Mouse (Mus musculus): ENCODE data around the gene Aco2.

The Aco2 gene

DNA sequence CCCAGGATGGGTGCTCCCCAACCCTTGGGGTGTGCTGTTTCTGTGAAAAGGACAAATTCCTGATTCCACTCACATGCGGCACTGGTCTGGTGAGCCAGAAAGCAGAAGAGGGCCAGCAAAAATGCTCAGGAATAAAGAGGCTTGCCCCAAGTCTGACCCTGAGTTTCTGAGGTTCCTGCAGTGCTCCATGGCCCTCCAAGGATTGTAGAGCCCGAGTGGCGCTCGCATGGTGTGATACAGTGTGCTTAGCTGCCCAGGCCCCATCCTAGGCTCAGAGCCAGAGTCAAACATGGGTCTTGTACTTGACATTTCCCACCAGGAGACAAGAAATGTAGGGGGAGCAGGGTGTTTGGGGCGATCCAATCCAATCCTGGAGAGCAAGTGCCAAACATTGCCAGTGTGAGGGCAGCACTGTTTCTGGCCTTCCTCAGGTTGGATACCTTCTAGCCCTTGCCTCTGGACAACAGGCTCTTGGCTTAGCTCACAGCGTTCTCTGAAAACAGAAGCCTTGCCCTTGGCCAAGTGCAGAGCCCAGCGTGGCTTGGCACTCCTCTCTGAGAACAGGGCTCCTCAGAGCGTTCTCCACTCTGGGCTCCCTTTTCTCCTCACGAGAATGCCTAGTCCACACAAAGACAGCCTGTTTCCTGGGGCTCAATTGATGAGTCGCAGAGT, 48.6 kb downstream of the Aco2 start:
- DNase-seq = no peak

DNA sequence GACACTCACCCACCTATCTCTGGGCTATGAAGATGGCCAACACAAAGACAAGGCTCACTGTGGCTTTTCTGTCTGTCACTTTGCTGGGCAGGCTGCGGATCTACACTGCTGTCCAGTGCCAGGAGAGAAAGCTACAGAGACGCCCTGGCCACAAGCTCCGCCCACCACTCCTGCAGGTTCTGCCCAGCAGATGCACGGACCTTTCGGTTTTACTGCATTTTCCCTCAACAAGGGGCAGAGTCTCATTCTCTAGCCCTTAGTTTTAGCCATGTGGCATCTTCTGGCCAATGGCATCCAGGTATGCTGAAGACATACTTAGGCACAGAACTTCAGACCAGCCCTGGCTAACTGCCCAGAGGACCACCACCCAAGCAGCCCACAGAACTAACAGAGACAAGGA, 49.1 kb downstream of the Aco2 start:
- no peak for DNase-seq

DNA sequence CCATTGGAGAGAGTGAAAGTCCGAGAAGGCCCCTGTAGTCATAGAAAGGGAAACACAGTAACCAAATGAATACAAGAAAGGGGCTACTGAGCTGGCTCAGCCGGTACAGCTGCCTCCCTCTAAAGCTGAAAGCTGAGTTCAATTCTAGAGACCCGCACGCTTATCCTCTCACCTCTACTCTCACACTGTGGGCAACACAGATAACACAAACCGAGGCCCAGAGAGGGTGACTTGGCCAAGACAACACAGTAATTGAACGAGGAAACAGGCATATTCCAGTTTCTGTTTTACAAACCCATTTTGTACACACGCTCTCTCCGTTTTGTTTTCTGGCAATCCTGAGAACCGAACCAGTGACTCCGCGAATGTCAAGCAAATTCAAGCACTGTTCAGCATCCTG, 52.8 kb downstream of the Aco2 start:
- DNase-seq = no peak

DNA sequence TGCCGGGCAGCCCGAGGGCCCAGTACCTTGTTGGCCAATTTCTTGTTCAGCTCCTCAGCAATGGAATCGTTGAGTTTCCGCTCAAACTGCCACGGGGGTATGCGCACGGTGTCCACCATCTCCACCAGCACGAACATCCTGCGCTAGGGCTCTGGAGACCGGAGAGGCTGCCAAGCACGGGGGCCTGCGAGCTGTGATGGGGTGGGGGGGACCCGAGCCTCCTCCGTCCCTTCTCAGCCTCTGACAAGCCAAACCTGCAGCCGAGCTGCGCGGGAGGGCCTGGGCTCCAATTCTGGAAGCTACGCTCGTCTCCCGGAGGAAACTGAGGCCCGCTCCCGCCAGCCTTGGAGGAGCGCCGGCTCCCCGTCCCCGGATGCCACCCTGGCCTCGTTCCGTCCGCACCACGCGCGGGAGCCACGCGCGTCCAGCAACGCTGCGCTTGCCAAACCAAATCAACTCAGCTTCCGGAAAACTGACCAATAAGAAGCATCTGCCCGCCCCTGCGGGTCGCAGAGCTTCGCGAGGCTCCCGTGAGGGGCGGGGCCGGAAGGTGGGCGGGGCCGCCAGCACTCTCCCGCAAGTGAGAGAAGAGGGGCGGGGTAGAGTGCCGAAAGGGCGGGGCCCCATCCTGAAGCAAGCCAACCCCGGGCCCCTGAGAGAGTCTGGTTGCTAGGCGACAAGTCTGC, 53.8 kb downstream of the Aco2 start, which contains the start of gene Polr3h:
Gene Polr3h, minus strand, starts transcription at position 481 of the 686 bp plus-strand sequence.
- DNase-seq = peak; percentile 92

DNA sequence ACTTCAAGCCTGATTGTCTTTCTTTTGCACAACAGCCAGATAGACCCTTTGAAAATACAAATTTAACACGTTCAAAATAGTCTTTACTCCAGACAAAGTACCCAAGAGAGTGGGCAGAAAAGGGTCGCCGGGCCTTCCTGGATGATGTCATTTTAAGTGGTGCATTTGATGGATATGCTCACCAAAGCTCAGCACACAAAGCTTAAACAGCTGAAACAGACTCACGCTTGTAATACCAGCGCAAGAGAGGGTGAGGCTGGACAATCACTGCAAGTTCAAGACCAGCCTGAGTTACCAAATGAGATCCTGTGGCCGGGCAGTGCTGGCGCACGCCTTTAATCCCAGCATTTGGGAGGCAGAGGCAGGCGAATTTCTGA, 54.3 kb downstream of the Aco2 start:
- DNase-seq = no peak

DNA sequence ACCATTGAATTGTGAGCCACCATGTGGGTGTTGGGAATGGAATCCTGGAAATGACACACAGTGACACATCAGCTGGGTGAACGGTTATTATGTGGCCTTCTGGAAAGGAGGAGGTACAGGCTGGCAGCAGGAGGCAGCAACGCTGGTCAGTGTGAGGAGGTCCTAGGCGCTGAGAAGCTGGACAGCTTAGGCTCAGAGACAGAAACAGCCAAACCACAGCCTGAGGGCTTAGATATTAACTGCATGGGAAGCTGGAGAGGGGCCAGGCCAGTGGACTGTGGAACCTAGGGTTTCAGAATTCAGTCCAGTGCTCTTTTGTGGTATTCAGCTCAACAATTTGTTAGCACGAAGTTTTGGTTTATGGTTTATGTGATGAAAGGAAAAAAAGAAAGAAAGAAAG, 55.6 kb downstream of the Aco2 start:
- no peak for DNase-seq

DNA sequence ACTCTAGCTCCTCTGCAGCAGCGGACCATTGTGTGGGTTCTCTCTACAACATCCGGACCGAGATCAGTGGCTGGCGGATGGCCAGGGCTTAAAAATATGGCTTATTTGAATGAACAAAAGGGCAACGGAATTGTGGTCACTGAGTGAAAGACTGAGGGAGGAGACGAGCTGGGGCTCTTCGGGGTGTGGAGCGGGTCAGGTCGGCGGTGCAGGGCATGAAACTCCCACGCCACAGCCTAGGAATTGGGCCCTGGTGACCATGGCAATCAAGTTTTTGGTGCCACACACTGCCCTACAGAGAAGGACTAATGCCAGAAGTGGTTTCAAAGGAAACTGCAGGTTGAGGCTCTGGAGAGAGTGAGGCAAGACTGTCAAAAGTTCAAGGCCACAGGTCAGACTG, 56.2 kb downstream of the Aco2 start:
- DNase-seq = no peak

DNA sequence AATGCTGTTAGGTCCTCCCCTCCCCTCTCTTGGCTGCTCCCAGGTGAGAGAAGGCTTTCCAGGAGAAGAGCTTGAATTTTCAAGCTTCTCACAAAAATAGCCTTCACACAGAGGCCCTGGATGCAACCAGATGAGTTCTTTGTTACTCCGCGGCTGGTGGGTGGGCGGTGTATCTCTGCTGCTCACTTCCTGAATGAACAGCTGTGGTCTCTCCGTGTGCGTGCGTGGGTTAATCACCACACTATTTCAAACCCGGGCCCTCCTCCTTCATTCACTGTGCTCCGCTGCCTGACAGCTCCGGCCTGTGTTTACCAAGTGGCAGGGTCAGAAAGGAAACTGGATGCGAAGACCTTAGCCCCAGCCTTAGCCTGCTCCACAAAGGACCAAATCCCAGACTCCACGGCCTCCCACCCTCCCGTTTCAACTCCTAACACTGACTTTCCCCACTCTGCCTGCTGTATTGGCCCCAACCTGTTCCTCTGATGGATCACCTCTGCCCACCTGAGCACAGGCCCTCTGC, 60.9 kb downstream of the Aco2 start:
- DNase-seq = peak; percentile 64

DNA sequence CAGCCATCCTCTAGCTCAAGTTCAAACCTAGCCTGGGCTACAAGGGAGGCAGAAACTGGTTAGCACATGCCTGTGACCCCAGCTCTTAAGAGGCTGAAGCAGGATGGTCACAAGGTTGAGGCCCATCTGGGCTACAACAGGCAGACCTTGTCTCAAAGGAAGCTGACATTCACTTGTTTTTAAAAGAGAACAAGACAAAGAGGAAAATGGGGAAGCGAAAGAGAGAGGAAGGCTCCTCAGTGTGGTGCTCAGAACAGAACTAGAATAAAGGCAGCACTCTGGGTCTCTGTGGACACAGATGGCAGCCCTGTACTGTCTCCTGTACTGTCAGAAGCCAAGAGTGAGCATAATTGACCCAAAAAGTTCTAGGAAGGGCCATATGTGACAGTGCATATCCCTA, 61.9 kb downstream of the Aco2 start:
- DNase-seq = no peak

DNA sequence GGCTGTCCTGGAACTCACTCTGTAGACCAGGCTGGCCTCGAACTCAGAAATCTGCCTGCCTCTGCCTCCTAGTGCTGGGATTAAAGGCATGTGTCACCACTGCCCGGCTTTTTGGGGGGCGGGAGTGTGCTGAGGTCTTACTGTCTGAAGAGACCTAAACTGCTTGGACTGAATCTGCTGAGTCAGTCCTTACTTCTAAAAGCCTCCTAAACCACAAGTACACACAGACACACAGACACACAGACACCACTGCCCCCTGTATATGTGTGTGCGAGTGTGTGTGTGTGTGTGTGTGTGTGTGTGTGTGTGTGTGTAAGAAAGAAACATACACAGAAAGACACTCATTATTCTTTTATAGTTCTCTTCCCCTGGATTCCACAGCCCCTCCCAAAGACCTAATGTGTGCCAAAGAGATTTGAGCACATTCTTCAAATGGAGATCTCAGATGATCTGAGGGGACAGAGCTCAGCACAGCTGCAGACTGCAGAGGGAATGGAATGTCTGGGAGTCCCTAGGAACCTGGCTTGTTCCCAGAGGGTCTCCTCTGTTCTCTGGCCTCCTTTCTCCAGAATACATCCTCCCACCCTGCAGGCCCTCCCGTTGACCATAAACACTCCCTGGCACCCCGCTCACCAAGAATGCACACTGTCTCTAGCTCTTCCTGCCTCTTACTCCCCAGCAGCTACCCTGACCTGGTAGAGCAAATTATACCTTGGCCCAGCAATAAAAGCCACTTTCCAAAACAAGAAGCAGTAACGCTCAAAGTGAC, 63.9 kb downstream of the Aco2 start:
- no peak for DNase-seq

DNA sequence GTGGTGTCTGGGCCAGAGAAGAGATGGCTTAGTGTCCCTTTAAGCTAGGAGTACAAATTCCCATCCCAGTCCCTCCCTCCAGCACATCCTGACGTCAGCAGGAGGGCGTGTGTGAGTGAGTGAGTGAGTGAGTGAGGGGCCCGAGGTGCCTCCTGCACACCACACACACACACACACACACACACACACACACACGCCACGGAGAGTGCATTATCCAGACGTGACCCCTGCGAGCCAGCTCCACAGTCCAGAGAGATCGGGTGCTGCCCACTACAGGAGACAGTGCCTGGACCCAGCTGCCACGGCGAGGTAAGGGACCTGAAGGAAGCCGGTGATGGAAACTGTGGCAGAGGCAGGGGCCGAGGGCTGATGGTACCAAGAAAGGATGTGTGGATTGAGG, 64.6 kb downstream of the Aco2 start, which contains the start of gene Csdc2:
Gene Csdc2, plus strand, starts transcription at position 81 of the 400 bp plus-strand sequence.
- peak; percentile 67 for DNase-seq

DNA sequence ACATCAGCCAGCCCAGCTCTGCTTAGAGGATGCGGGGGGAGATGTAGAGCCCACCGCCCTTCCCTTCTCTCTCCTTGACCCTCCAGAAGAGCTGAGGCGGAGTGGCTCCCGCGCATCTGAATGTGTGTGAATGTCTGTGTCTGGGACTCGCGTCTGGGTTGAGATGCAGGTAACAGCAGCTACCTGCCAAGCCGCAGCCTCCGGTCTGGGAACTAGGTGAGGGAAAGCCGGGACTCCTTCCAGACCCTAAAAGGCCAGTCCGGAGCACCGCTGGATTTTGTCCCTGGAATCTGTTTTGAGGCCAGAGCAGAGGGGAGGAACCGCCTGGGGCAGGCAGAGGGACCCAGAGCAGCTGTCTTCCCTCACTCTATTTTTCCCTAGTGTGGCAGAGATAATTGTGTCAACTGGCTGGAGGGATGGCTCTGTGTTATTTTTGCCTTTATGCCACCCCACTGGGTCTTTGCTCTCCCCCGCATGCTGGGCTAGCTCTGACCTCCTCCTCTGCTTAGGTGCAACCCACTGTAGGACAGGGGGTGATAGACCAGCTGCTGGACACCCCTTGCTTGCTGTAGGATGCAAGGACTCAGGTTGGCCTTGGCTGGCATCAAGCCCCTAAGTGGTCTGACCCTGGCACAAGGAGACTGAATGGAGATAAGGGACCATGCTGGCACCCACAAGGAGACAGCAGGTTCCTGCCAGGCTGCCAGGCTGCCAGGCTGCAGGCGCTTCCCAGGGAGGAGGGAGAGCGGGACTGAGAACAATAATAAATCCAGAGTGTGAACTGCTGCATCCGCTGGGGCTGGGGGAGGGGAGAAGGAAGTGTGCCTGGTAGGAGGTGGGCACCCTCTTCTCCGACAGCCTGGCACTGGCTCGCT, 65.2 kb downstream of the Aco2 start:
- peak; percentile 71 for DNase-seq

DNA sequence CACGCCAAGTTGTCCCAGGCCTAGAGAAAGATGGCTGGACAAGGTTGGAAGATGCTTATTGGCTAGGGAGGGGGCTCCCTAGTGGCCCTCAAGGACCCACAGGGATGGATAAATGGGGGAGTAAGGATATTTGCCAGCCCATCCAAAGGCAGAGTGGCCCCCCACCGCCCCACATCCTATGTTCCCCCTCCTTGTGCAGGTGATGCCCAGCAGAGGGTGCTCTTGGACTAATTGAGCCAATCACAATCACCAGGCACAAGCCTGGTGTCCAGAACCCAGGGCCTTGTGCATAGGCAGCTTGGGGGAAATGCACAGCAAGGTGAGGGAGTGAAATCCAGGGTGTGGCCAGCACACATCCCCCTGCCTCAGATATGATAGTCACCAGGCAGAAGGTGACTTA, 66.1 kb downstream of the Aco2 start:
- DNase-seq = no peak

DNA sequence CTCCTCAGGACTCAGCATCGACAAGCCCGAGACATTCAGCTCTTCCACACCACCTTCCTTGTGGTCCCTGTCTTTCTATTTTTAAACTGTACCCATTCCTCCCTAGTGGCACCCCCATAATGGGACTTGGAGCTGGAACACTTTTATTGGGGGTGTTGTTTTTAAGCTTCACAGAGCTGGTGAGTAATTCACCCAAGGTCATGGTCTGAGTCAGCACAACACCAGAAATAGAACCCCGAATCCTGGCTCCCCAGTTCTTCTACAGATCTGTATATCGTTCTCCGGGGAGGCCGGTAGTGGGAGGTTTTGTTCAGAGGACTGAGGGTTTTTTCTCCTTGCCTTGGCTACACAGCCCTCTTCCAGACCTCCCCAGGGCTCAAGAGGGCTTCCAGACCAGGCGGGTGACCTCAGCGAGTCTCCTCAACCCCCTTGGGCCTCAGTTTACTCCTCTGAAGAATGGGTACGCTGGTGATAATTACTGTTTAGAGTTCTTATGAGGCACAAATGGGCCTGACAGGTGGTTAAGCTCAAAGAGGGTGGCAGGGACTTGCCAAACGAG, 67.1 kb downstream of the Aco2 start:
- no peak for DNase-seq

DNA sequence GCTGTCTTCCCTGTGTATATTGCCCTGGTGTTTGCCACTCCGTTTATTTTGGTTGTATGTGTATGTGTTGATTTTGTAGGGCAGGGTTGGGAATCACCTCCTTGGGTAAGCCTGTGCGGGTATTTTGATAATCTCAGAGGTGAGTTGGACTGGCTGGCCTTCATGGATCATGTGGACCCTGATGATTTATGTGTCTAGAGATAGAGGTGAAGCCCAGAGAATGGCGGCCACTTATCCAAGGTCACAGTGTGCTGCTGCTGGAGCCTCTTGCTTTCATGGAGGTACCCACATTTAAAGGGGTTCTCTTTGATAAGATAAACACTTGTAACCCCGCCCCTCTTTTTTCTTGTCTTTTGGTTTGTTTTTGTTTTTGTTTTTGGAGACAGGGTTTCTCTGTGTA, 67.7 kb downstream of the Aco2 start:
- DNase-seq = no peak

DNA sequence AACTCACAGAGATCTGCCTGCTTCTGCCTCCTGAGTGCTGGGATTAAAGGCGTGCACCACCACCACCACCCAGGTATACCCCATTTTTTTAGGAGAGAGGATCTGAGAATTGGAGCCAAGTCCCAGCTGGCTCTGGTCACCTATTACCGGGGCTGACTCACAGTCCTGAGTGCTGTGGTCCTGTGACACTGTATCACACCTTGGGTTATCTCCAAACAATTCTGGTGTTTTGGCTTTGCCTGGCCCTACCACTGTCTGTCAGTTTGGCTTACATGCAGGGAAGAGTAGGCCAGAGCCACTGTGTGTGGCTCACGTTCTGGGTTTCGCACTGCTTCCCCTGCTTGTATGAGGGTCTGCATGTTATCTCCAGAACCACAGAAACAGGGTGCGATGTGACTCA, 68.1 kb downstream of the Aco2 start:
- DNase-seq = no peak

DNA sequence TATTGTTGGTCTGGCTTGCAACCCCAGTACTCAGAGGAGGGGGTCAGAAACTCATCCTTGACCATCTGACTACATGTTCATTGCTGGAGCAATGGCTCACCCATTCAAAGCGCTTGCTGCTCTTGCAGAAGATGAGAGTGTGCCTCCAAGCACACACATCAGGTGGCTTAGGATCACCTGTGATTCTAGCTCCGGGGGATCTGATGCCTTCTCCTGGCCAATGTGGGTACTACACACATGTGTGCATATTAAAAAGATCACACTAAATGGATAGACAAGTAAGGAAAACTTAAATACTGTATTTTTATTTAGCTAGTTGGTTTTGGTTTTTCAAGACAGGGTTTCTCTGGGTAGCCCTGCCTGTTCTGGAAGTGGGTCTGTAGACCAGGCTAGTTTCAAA, 68.9 kb downstream of the Aco2 start:
- no peak for DNase-seq

DNA sequence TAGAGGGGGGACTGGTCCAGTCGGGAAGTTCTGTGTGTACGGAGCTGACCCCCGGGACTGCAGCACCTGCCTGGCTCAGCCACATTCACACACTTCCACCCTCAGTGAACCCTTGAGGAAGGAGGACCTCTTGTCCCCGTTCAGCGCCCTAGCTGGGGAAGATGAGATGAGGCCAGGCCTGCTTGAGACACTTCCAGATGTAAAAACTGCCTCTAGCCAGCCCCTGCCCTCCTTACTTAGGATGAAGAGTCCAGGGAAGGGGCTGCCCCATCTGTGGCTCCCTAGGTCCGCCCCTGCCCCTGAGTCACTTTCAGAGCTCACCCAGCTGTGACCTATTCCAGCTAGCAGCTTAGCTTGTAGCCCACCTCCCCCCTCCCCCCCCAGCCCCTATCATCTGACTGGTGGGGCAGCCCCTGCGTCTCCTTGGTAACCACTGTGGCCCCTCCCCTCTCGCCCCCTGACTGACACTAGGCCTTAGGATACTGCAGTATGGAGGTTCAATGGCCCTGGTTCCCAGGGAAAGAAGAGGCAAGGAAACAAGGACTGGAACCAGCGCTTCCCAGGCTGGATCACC, 71.2 kb downstream of the Aco2 start:
- no peak for DNase-seq

DNA sequence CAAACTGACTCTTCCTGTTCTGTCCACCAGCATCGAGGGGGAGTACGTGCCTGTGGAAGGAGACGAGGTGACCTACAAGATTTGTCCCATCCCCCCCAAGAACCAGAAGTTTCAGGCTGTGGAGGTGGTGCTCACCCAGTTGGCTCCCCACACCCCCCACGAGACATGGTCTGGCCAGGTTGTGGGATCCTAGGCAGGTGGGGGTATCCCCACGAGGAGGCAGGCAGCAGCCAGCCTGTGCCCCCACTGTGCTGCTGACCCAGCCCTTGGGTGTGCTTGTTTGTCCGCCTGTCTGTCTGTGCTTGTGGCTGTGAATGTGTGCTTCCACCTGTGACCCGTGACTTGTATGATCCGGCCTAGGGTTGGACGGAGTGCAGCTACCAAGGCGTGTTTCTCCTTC, 77.0 kb downstream of the Aco2 start:
- no peak for DNase-seq

DNA sequence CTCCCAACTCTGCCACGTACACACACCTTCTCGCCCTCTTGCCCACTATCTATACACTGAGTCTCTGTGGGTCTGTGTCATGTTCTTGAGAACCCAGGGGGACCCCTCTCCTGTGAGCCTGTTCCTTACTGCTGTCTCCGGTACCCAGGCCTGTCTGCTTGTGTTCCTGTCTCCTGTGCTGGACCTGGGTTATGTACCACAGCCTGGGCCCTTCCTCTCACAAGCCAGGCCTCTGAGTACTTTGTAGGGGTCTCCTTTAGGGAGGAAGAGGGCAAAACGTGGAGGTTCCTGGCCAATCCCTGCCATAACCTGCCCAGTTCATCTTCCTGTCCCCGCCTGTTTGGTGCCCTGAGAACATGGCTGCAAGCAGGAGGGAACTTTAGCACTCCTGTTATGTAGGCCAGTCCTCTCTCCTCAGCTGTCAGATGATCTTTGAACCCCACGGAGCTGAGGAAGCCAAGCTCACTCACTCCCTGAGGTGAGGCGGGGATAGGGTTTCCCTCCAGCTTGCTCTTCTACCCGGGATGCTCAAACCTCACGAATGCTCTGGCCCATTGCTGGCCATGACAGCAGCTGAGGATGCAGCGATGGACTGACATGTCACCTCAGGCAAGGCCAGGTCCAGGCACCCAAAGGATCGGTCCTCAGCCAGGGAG, 77.5 kb downstream of the Aco2 start:
- no peak for DNase-seq

DNA sequence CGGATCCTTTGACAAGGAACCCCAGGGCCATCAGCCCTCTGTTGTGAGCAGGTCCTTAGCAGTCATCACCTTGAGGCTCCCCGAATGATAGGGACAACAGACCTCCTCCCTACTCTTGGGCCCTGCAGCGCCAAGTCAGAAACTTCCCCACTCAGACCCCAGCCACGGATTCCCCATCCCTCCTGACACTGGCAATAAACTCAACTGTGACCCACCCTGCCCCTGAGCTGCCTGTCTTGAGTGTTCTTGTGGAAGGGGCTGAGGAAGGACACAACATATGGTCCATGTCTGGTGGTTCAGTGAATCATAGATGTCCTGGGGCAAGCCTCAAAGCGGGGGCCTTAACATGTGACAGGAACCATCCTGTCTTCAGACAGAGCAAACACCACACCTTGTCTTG, 78.6 kb downstream of the Aco2 start:
- no peak for DNase-seq

DNA sequence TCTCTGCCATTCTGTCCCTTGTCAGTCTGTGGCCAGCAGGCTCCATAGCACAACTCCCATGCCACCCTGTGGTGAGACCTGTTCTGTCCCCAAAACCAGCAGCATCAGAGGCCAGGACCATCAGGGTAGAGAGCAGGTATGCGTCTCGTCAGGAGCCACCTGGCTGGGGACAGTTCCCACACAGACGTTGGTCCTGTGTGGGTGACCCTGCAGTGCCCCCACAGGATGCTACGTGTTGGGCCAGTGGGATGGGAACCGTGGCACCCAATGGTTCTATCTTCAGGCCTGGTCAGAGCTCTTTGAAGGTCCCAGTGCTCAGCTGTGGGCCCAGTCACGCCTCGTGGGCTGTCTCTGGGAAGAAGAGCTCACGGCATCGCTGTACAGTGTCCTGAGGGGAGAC, 79.0 kb downstream of the Aco2 start:
- no peak for DNase-seq

Data from right cerebral cortex, postnatal 25 days (tissue).